Mouse (Mus musculus) left cerebral cortex, postnatal 25 days (tissue): Measurements from ENCODE around the gene Fem1a. TPM values are rescaled to one million over a fixed set of nuclear protein-coding genes. Genes with fewer than 3 reads are reported as not detected.

Experiments
- DNase-seq, 2 experiments: peaks; one replicate each; pipeline ENCODE4 v3.0.0; 2022; ENCODE audit warnings: low spot score in 2 of 2, mixed read lengths in 1 of 2
- intact Hi-C: fragments of 180-260 bp; cut with DNase I; formaldehyde crosslinking; loops from one replicate; pipeline ENCODE4 v1.15.1; 2025
- microRNA-seq, 2 experiments: library from miRNA; unstranded; fragments of <30 nt; microRNA quantifications; one replicate each; pipeline ENCODE4 v1.2.0; 2022
- total RNA-seq, 2 experiments: library from RNA; stranded (reverse); gene quantifications; 2 replicates each; pipeline ENCODE4 v1.2.3; 2021

The Fem1a gene
- total RNA-seq, 2 experiments from 2014 or later, result 33.5 to 34.1 TPM

DNA sequence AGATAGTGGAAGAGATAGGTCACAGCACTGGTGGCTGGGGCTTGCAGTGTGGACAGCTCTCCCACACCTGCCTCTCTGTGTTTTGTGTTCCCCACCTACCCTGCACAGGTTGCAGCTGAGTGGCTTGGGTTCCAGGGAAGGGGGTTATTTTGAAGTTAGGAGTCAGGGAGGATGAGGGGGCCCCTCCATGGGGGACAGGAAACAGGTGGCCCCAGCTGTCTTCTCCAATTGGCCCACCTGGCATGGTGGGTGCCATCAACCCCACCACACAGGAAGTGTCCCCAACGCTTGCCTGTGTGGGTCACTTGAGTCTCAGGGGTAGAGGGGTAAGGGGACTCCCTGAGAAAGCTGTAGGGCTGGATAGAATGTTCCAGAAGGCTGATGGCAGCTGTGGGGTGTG lies 36.7 kb downstream of the Fem1a start:
- intact Hi-C loops, result no loop called here
- DNase-seq, result no peak

DNA sequence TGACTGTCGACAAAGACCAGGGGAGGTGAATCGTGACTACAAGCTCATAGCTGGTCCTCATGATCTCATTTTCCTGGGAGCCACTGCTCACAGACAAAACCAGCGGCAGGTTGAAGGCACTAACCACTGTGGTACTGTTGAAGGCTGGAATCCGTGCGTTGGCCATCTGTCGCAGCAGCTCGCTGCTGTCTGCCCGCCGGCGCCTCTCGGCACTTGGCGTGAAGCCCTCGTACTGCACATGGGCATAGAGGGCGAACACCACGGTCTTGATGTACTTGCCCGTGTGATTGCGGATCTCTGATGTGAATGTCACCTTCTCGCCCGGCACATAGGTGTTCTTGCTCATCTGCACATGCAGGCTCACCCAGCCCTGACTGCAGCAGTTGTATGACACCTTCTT lies 37.6 kb downstream of the Fem1a start:
- DNase-seq, result peak in 1 of 2 experiments; percentile 48
- intact Hi-C loops, result no loop called here

DNA sequence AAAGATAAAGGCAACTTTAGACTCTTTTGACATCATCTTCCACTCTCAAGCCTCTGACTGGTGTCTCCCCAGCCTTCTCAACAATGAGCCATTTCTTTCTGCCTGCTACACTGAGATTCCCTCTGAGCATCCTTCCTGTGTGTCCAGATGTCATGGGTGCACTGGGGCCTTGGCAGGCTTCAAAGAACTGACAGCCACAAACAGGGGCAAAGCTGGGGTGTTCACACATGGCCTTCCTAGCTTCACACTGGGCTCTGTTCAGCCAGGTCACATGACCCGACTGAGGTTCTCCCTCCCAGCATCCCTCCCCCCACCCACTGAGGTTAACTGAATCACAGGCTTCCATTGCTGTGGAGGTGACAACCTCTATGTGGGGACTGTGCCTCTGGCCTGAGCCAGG lies 39.6 kb downstream of the Fem1a start:
- intact Hi-C loops, result no loop called here
- DNase-seq, result no peak

DNA sequence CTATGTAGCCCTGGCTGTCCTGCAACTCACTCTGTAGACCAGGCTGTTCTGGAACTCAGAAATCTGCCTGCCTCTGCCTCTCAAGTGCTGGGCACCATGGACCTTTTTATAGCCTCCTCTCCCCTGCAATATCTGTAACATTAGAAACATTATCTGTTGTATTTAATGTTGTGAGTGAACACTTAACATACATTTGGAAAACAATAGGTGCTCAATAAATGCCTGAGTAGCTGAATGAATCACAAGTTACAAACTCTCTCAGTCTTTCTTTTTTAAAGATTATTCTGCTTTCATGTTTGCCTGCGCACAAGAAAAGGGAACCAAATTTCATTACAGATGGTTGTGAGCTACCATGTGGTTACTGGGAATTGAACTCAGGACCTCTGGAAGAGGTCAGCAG lies 41.6 kb downstream of the Fem1a start:
- DNase-seq, result no peak
- intact Hi-C loops, result no loop called here

DNA sequence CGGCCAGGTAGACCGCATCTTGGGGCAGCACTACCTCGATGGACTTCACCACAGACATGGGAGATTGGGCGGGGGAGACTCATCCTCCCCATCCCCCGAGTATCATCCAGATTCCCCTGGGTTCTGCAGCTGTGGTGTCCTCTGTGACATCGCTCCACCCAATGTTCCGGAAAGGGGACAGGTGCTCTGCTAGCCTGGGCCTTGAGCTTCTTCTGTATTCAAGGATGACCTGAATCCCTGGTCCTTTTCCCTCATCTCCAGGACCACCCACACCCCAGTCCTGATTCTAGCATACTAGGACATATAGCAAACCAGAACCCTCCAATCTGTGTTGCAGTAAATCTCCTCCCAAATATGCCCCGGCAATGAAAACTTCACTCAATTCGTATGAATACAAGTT lies 43.6 kb downstream of the Fem1a start, which contains the start of gene Arrdc5:
Gene Arrdc5 (minus strand): TSS at position 101 of the 400 bp plus-strand sequence.
- no peak for DNase-seq
- intact Hi-C loops, result no loop called here

DNA sequence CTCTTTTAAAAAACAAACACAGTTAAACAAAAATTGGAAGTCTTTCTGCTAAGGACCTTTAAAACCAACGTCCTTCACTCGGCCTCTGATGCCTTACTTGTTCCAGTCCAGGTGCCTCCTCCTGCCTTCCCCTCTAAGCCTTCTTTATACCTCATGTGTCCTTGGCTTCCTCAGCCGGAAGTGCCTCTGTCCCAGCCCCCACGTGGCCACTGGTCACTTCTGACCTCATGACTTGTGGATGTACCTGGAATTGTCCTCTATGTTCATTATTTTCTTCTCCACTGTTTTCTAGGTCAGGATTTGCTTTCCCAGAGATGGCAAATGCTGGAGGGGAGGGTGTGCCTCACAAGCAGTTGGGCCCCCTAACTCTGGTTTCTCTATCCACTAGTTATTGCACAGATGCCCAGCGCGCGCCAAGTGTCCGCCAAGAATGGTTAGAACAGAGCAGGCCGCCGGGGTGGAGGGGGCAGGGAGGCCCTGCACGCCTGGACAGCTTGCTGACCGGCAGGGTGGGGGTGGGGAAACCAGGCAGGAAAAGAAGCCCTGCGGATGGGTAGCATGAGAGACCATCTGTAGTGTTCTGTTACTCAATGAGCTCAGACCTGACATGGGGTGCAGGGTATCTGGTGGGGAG lies 45.9 kb downstream of the Fem1a start:
- DNase-seq, result no peak
- intact Hi-C loops, result no loop called here

DNA sequence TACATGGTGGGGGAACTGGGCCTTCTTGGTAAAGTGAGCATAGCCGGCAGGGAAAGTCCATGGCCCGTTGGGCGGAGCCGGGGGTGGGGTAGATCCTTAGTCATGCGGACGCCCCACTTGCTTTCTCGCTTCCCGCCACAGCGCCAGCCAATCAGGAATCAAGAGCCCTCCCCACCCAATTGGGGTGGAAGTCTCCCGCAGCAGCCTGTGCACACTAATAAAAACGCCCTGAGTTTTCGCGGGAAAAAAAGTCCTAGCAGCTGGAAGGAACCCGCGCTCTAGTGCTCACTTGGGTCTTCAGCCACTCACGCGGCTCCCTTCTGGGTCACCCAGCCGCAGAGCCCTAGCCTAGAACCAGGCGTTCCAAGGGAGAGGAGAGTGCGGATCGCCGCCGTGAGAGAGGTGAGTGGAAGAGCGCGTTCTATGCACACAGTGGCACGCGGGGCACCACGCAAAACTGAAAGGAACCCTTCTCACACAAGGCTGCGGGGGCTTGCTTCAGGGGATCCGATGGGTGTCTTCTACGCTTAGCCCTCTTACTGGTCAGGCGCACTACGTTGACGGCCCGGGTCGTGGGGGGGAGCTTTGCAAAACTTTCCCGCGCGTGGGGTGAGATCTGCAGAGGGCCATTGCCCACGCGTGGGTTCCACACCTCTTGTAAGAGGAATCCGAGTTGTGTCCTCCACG lies 46.7 kb downstream of the Fem1a start, which contains the start of gene Uhrf1:
Gene Uhrf1 (plus strand): TSS at position 162 of the 687 bp plus-strand sequence.
- intact Hi-C loops, result no loop called here
- no peak for DNase-seq

DNA sequence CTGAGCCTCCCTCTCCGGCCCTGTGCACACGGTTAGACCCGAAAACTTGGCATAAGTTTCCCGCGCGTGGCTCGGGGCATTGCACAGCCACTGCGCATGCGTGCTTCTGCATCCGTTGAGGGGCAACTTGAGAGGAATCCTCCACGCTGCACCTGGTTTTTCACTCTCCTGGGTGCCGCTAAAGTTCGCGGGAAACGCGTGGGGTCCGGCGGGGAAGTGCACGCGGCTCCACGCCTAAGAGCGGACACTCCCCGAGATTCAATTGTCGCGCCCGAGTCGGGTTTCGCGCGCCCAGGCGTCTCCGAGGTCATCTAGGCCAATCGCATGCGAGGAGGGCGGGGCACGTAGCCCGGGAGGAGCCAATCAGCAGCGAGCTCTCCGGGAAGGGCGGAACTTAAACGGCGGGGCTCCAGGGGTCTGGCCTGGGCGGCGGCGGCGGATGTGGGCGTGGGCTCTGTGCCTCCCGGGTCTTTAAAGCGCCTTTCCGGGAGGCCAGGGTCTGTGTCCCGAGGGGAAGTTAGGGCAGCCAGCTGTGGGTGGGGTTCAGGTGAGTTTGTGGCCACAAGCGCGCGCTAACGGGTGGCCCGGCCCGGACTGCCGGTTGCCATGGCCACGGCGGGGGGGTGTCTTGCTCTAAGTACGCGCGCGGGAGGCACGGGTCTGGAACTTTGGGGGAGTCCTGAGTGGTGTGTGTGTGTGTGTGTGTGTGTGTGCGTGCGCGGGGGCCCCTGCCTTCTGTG lies 47.4 kb downstream of the Fem1a start:
- DNase-seq, result peak; percentile 91 to 93
- intact Hi-C loops, result no loop called here

DNA sequence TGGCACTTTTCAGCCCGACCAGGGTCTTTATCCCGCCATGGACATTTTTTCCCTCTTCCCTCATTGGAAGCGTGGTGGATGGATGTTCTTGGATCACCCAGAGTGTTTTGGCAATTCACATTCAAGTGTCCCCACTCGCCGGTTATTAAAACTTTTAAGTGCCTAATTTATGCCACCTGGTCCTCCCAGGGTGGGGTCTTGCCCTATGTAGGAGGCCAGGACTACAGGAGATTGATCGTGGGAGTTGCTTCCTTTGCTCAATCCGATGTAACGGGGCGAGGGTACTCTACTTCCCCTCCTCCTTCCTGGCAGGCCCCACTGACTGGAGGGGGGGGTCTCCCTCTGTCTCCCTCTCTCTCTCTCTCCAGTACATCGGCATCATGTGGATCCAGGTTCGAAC lies 48.1 kb downstream of the Fem1a start:
- intact Hi-C loops, result no loop called here
- DNase-seq, result no peak

DNA sequence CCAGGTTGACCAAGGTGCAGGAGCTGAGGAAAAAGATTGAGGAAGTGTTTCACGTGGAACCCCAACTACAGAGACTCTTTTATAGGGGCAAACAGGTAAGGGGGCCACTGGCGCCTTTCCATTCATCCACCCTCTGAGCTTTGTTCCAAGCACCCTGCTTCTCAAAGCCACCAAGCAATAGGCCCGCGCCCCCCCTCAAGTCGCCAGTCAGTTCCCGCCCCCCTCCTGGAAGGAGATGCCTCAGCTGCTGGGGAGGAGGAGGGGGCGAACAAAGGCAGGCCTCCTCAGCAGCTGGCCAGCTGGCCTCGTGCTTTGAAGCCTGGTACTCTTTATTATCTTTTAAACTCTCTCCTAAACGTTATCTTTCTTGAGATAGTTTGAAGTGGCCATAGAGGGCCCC lies 48.5 kb downstream of the Fem1a start:
- no peak for DNase-seq
- intact Hi-C loops, result no loop called here

DNA sequence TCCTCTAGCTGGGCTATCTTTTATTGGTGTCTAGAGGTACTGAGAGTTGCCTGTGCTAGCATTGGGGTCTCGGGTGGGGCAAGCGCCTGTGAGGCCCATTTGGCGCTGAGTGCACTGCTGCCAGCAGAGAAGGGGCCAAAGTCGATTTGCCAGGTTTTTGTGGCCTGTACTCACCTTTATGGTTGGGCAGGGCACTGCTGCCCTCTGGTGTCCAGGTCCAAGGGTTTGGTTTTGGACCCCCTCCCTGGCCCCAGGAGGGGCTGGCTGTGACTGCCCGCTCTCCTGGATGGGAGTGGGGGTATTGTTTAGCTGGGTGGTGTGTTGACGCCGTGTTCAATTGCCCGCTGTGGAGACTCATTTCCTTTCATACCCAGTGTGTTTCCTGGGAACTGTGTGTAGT lies 49.2 kb downstream of the Fem1a start:
- no peak for DNase-seq
- intact Hi-C loops, result no loop called here

DNA sequence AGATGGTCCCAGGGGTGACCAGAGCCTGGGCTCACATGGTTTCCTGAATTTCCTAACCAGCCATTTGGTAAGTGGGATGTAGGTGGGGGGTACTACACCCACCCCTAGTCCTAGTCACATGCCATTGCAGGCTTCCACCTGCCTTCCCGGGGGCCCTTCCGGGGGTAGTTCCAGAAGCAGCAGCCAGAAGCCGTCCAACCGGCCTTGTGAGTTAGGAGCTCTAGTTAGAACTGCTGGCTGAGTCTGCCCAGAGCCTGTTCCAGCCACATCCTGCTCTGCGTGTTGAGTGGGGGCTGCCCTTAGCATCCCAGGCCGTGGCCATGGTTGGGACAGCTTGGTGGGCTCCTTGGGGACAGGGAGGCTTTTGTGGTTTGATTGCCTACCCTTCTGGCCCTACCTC lies 51.5 kb downstream of the Fem1a start:
- intact Hi-C loops, result no loop called here
- DNase-seq, result no peak

DNA sequence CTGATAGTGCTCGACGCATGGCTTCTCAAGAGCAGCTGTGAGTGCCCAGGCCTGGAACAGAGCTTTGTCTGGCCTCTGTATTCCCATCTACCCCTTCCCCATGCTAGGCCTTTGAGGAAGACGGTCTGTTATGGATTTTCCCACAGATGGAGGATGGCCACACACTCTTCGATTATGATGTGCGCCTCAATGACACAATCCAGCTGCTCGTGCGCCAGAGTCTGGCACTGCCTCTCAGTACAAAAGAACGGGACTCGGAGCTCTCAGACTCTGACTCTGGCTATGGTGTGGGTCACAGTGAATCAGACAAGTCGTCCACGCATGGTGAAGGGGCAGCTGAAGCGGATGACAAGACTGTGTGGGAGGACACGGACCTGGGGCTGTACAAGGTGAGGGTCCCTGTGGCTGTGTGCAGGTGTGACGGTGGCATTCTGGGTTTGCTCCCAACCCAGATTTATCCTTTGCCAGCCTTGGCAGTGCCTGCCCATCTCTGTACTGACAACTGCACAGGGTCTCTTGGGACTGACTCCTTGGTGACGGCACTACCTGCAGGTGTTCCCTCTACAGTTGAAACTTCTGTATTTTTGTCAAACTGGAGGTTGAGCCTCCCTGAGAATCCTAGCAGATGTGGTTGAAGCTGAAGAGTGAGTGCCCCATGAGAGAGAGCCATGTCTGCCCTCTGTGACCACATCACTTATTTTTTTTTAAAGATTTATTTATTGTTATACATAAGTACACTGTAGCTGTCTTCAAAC lies 52.8 kb downstream of the Fem1a start:
- no peak for DNase-seq
- intact Hi-C loops, result no loop called here

Small RNA genes within 50 kb of the gene (microRNA-seq; reads per million reads assigned to microRNA genes)
- 2,260 to 2,511 reads per million in 2 experiments for gene Mir7b

Other genes starting within 250 kb of the Fem1a start
- 10 to 100 TPM; 44.5 to 47.8 TPM for gene Sh3gl1, start 220.2 kb upstream of the Fem1a start, total RNA-seq
- 1 to 10 TPM; 1.7 to 1.9 TPM for gene Chaf1a, start 216.4 kb upstream of the Fem1a start, total RNA-seq
- 10 to 100 TPM; 77.0 to 77.7 TPM for gene Ubxn6, start 181.8 kb upstream of the Fem1a start, total RNA-seq
- 100 to 1,000 TPM in 1 of 2 experiments, 10 to 100 TPM in 1; 90.8 to 109 TPM for gene Hdgfl2, start 177.2 kb upstream of the Fem1a start, total RNA-seq
- gene Plin4, start 147.0 kb upstream of the Fem1a start, total RNA-seq, result 1 to 10 TPM; 1.4 to 1.6 TPM
- gene Plin5, start 139.2 kb upstream of the Fem1a start, total RNA-seq, result under 1 TPM; 0.64 to 0.87 TPM
- gene Lrg1, start 134.8 kb upstream of the Fem1a start, total RNA-seq, result 1 to 10 TPM; 3.1 to 3.5 TPM
- gene Sema6b, start 116.5 kb upstream of the Fem1a start, total RNA-seq, result 100 to 1,000 TPM; 131 TPM
- gene Tnfaip8l1, start 94.3 kb upstream of the Fem1a start, total RNA-seq, result 1 to 10 TPM; 7.8 to 8.9 TPM
- 10 to 100 TPM; 40.5 to 42.1 TPM for gene Mydgf, start 72.9 kb upstream of the Fem1a start, total RNA-seq
- 10 to 100 TPM; 68.3 to 71.4 TPM for gene Dpp9, start 37.9 kb upstream of the Fem1a start, total RNA-seq
- 1 to 10 TPM; 5.2 to 5.4 TPM for gene Ticam1, start 20.0 kb downstream of the Fem1a start, total RNA-seq
- gene Plin3, start 36.1 kb downstream of the Fem1a start, total RNA-seq, result 10 to 100 TPM in 1 of 2 experiments, 1 to 10 TPM in 1; 7.6 to 10.3 TPM
- not detected for gene Arrdc5, start 43.5 kb downstream of the Fem1a start, total RNA-seq
- 1 to 10 TPM in 1 of 2 experiments, under 1 TPM in 1; 0.69 to 1.1 TPM for gene Uhrf1, start 46.5 kb downstream of the Fem1a start, total RNA-seq
- 10 to 100 TPM; 70.0 to 74.4 TPM for gene Kdm4b, start 69.3 kb downstream of the Fem1a start, total RNA-seq
- 100 to 1,000 TPM; 621 to 622 TPM for gene Ptprs, start 219.7 kb downstream of the Fem1a start, total RNA-seq